Mouse (Mus musculus) Patski (cell line): ENCODE data around the gene Tbk1. TPM values are rescaled to one million over a fixed set of nuclear protein-coding genes. Genes with fewer than 3 reads are reported as not detected.

Experiments used
- ATAC-seq: fragments of 100-300 bp; one replicate; pipeline ENCODE4 v1.8.0; 2021
- CTCF ChIA-PET: fragments of 350-600 bp; sonication (Branson Sonifier 250); formaldehyde crosslinking; loops from one replicate; lab custom pipeline; 2022; ENCODE audit warnings: inconsistent platforms; lab: Charles Lee
- POLR2A ChIA-PET: fragments of 350-600 bp; sonication (Branson Sonifier 250); formaldehyde crosslinking; loops from one replicate; lab custom pipeline; 2022; ENCODE audit warnings: antibody characterized with exemption, inconsistent platforms; lab: Charles Lee
- DNase-seq: peaks from one replicate; pipeline ENCODE4 v3.0.0-alpha.2; 2011; ENCODE audit warnings: low read depth, low spot score
- H3K27me3 ChIP-seq: fragments of 371-371 bp; one replicate; pipeline ENCODE4 v1.5.1; 2021
- CTCF ChIP-seq: fragments of 100-300 bp; IDR thresholded peaks from one replicate; pipeline ENCODE4 v1.5.1; 2021
- in situ Hi-C: fragments of 300-500 bp; cut with MboI; formaldehyde crosslinking; loops from 3 replicates; pipeline ENCODE4 v1.11.1; 2018; ENCODE audit warnings: low pct_unique_long_range_greater_than_20kb, mixed read lengths
- polyA plus RNA-seq: library from polyadenylated mRNA; unstranded; gene quantifications from one replicate; pipeline ENCODE4 v1.2.3, GENCODE M21; 2021

Gene Tbk1
- polyA plus RNA-seq, 1 experiment from 2014 or later, result 43.5 TPM

GRCm38 (mm10) chr10:121534995-121535394 is 51.6 kb downstream of the Tbk1 start:
- no peaks in the 10 kb centered on the region for H3K27me3 ChIP-seq
- ATAC-seq (no peak), DNase-seq (no peak)
- ChIA-PET POLR2A (interaction anchor here (0.6 kb wide), 1 partner anchor 124 kb away, joined by 3 read pairs; no protein-coding TSS in a partner anchor), CTCF (no interaction called here)
- in situ Hi-C loops, result no loop called here
- no peak for TF ChIP-seq CTCF

DNA sequence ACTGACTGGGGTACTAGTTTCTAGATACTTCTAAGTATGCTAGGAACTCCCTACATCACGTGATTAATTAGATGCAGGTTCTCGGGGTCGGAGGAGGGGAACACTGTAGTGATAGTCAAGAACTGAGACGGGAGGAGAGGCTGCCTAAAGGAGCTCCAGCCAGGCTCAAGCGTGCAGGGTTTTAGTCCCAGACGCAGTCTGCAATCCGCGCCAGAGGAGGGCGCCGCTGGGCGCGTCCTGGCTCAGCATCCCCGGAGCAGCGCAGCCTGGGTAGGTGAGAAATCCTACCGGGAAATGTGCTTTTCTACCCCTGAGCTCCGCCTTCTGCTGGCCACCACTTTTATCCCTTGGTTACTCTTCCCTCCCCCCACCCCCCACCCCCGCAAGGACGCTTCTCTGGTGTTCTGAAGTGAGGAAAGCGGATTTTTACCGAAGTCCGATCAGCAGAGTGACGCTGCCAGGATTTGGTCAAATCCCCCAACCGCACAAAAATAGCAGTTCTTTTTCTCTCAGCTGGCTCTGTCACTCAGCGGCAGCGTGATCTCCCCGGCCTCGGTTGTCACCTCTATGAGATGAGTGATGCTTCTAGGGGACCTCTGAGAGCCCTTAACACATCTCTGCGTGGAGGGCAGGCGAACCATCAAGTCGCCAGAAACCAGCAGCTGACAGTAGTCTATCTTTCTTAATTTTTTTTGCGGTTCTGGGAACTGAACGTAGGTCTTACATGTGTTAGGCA is 53.3 kb downstream of the Tbk1 start:
- CTCF ChIA-PET, result no interaction called here
- DNase-seq, result no peak
- in situ Hi-C loops, result no loop called here

DNA sequence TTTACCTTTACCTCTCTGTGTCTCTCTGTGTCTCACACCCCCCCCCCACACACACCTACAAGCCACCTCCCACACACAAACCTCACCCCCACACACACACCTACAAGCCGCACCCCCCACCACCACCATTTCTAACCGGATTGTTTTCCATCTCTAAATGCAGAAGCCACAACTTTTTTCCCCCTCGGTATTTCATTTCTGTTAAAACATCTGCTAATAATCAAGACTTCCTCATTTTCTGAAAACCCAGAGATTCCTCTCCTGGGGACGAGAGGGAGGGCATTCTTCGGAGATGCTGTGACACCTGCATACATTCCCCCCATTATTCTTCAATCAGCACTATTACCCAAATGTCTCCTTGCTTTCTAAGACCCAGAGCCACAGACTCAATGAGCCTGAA is 55.0 kb downstream of the Tbk1 start:
- ATAC-seq, result no peak
- in situ Hi-C loops, result no loop called here
- no peak for DNase-seq
- CTCF ChIA-PET, result no interaction called here
- no peak for TF ChIP-seq CTCF
- POLR2A ChIA-PET, result no interaction called here
- no peaks in the 10 kb centered on the region for H3K27me3 ChIP-seq

More for the DNA sequence above, 53.3 kb downstream of the Tbk1 start:
- H3K27me3 ChIP-seq, result no peaks in the 10 kb centered on the region
- TF ChIP-seq CTCF, result no peak
- POLR2A ChIA-PET, result no interaction called here
- no peak for ATAC-seq

- POLR2A ChIA-PET, result no interaction called here
Measured at GRCm38 (mm10) chr10:121530365-121531003, 56.1 kb downstream of the Tbk1 start.

DNA sequence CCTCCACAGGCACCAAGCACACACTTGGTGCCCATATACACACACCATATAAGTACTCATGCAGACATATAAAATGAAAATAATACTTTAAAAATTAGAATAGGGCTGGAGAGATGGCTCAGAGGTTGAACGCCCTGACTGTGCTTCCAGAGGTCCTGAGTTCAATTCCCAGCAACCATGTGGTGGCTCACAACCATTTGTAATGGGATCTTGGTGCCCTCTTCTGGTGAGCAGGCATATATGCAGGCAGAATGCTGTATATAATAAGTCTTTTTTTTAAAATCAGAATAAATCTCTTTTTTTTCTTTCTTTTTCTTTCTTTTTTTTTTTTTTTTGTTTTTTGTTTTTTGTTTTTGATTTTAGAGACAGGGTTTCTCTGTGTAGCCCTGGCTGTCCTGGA is 57.3 kb downstream of the Tbk1 start:
- DNase-seq (no peak), ATAC-seq (no peak)
- TF ChIP-seq CTCF, result peak; percentile 51
- H3K27me3 ChIP-seq, result no peaks in the 10 kb centered on the region
- ChIA-PET POLR2A (interaction anchor here (0.5 kb wide), 1 partner anchor 146 kb away, joined by 3 read pairs; no protein-coding TSS in a partner anchor), CTCF (no interaction called here)
- in situ Hi-C loops, result no loop called here

More at GRCm38 (mm10) chr10:121530365-121531003, 56.1 kb downstream of the Tbk1 start:
- ATAC-seq, result no peak
- TF ChIP-seq CTCF, result no peak
- no peak for DNase-seq
- CTCF ChIA-PET, result no interaction called here
- in situ Hi-C loops, result no loop called here
- no peaks in the 10 kb centered on the region for H3K27me3 ChIP-seq

DNA sequence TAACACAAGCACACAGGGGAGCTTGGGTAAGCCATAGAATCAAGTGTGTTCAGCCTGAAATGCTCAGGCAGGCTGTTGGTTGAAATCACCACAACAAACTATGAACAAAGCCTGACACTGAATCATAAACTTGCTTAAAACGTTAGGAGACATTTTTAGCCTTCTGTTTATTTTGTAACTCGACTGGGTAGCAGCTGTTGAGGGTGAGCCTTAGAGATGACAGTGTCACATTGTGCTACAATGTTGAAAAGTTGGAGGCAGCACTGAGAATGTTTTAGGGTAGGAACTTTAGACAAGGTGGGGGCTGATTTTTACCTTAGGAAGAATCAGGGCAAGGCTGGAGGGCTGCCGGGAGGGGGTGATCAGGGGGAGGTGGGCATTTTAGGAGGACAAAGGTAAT is 58.1 kb downstream of the Tbk1 start:
- no peak for ATAC-seq
- POLR2A ChIA-PET, result interaction anchor here (0.5 kb wide), 1 partner anchor 145 kb away, joined by 3 read pairs; no protein-coding TSS in a partner anchor

DNA sequence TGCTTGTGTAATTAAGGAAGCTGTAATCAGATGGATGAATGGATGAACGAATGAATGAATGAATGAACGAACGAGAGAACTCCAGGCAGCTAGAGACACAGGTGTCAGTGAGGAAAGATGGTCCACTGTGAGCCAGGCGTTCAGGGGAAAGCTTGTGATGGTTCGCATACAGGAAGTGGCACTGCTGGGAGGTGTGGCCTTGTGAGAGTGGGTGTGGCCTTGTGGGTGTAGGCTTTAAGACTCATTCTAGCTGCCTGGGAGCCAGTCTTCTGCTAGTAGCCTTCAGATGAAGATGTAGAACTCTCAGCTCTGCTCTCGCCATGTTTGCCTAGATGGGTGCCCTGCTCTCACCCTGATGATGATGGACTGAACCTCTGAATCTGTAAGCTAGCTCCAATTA is 59.5 kb downstream of the Tbk1 start:
- no peaks in the 10 kb centered on the region for H3K27me3 ChIP-seq
- no peak for TF ChIP-seq CTCF
- CTCF ChIA-PET, result interaction anchor here (1.4 to 1.5 kb wide), 2 partner anchors 10 to 13 kb away, joined by 3 to 5 read pairs; no protein-coding TSS in a partner anchor
- ATAC-seq (no peak), DNase-seq (no peak)
- in situ Hi-C loops, result no loop called here
- POLR2A ChIA-PET, result no interaction called here

More for the DNA sequence above, 58.1 kb downstream of the Tbk1 start:
- CTCF ChIA-PET, result no interaction called here
- in situ Hi-C loops, result no loop called here
- DNase-seq, result no peak
- no peaks in the 10 kb centered on the region for H3K27me3 ChIP-seq
- TF ChIP-seq CTCF, result no peak

DNA sequence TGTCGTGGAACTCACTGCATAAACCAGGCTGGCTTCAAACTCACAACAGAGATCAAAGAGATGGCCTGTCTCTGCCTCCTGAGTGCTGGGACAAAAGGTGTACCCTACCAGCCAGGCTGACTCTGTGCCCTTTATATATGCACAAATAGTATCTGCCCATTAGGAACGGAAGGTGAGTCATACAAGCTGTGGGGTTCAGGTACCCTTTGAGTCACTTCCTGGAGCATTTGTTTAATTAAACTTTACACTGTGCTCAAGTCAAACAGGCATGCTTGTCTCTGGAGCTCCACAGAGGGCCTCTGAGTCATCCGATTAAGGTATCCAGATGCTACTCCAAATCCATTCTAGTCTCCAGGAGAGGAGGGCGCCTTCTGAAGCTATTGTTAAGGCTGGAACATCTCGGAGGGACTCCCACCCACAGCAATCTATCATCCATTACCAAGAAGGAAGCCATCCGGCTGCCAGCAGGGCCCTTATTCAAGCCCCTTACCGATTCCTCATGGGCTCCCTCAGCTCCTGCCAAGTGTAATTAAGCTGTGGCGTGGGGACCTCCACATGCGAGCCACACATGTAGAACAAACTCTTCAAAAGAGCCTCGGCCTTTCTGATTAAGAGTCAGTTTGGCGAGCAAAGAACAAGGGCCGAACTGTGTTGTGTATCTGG is 65.5 kb downstream of the Tbk1 start:
- TF ChIP-seq CTCF, result no peak
- ChIA-PET CTCF (no interaction called here), POLR2A (no interaction called here)
- H3K27me3 ChIP-seq, result no peaks in the 10 kb centered on the region
- ATAC-seq (peak; percentile 62), DNase-seq (no peak)
- in situ Hi-C loops, result loop anchor here (5.0 kb wide), 1 partner anchor 109 kb away; no protein-coding TSS in a partner anchor

DNA sequence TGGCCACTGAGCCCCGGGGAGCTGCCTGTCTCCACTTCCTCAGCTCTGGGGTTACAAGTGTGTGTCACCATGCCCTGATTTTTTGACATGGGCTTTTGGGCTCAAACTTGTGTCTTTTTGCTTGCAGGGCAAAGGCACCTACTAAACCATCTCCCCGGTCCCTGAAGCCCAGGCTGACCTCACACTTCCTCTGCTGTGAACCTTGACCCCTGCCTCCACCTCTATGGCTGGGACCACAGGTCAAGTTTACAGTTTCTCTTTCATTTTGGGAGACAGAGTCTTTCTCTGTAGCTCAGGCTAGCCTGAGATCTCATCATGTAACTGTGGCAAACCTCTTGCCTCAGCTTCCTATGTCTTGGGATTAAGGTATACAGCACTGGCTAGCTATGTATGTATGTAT is 66.9 kb downstream of the Tbk1 start:
- POLR2A ChIA-PET, result no interaction called here
- no peak for ATAC-seq

GRCm38 (mm10) chr10:121516008-121516600 is 70.5 kb downstream of the Tbk1 start:
- ATAC-seq (peak; percentile 67), DNase-seq (no peak)
- peak; percentile 83 for TF ChIP-seq CTCF
- ChIA-PET POLR2A (no interaction called here), CTCF (interaction anchor here (1.2 to 5.4 kb wide), 2 partner anchors 11 to 106 kb away, joined by 5 to 30 read pairs; no protein-coding TSS in a partner anchor)
- in situ Hi-C loops, result no loop called here
- H3K27me3 ChIP-seq, result no peaks in the 10 kb centered on the region

More for the DNA sequence above, 66.9 kb downstream of the Tbk1 start:
- CTCF ChIA-PET, result interaction anchor here (0.9 to 5.4 kb wide), 2 partner anchors 22 to 110 kb away, joined by 3 to 30 read pairs; no protein-coding TSS in a partner anchor
- no peaks in the 10 kb centered on the region for H3K27me3 ChIP-seq
- DNase-seq, result no peak
- no peak for TF ChIP-seq CTCF
- in situ Hi-C loops, result loop anchor here (5.0 kb wide), 1 partner anchor 107 kb away; no protein-coding TSS in a partner anchor
